Mouse (Mus musculus) megakaryocyte, embryonic 14.5 days (primary cell): ENCODE measurements around the gene Prr5l.

Source experiments
- FLI1 ChIP-seq: IDR thresholded peaks from 2 replicates; pipeline ENCODE4 v1.6.1; 2012; ENCODE audit warnings: low read length, inconsistent platforms, mixed read lengths
- GATA1 ChIP-seq: IDR thresholded peaks from 3 replicates; pipeline ENCODE4 v1.6.1; 2012; ENCODE audit warnings: mixed read lengths, low read length, inconsistent platforms, borderline replicate concordance

GRCm38 (mm10) chr2:101856174-101856573 lies 26.7 kb downstream of the Prr5l start:
- TF ChIP-seq GATA1 (no peak), FLI1 (no peak)
